In genomic region chr17:11661898-11662297, GRCm38 (mm10) we compare ENCODE assay signal across 22 mouse cellular contexts.
"Had no signal": no experiment of that assay in that cellular context is flagged by ENCODE, and none has a peak within 500 bp of the region (broad histone marks: within the 10 kb centered on the region; RNA-seq: fewer than 3 reads in every experiment).

No protein-coding gene starts in this region.

- H3K27ac ChIP-seq: gastrocnemius, adult 2 months; heart, embryonic 10.5 days; hindbrain, embryonic 10.5 days; hindbrain, embryonic 12.5 days; hindbrain, embryonic 14.5 days; intestine, embryonic 15.5 days; layer of hippocampus, adult 2 months; liver, embryonic 13.5 days; liver, embryonic 15.5 days had no signal

- H3K36me3 ChIP-seq: heart, embryonic 10.5 days; heart, embryonic 12.5 days; hindbrain, embryonic 10.5 days; hindbrain, embryonic 12.5 days; intestine, embryonic 15.5 days; liver, embryonic 13.5 days; liver, embryonic 15.5 days had no signal

- H3K4me2 ChIP-seq: heart, embryonic 12.5 days; hindbrain, embryonic 12.5 days; hindbrain, embryonic 14.5 days; intestine, embryonic 15.5 days; liver, embryonic 11.5 days; liver, embryonic 13.5 days; liver, embryonic 15.5 days had no signal

- H3K9me3 ChIP-seq: heart, embryonic 10.5 days; heart, embryonic 12.5 days; hindbrain, embryonic 10.5 days; hindbrain, embryonic 12.5 days; intestine, embryonic 15.5 days; liver, embryonic 13.5 days; liver, embryonic 15.5 days had no signal

- H3K9ac ChIP-seq: heart, embryonic 12.5 days; hindbrain, embryonic 12.5 days; hindbrain, embryonic 14.5 days; intestine, embryonic 15.5 days; liver, embryonic 13.5 days; liver, embryonic 15.5 days; liver, postnatal 0 days had no signal

- DNase-seq: gastrocnemius, adult 2 months; gastrocnemius, postnatal 10 days; gastrocnemius, postnatal 25 days; heart, adult 18-20 months; heart, postnatal 10 days; heart, postnatal 4 days; liver; liver, embryonic 13.5 days; liver, postnatal 0 days had no signal

- ATAC-seq: forebrain, embryonic 16.5 days; hindbrain, embryonic 16.5 days; inflammation-experienced regulatory T-cells, adult 6 months; intestine, embryonic 15.5 days; intestine, postnatal 0 days; liver, postnatal 0 days had no signal

- H3K27me3 ChIP-seq: hindbrain, embryonic 12.5 days; intestine, embryonic 15.5 days; liver, embryonic 13.5 days; liver, embryonic 15.5 days had no signal

- H3K4me1 ChIP-seq: heart, embryonic 10.5 days; heart, embryonic 12.5 days; hindbrain, embryonic 12.5 days; intestine, embryonic 15.5 days; liver, embryonic 13.5 days; liver, embryonic 15.5 days had no signal

- H3K4me3 ChIP-seq: gastrocnemius, adult 2 months; heart, embryonic 10.5 days; heart, embryonic 12.5 days; hindbrain, embryonic 10.5 days; hindbrain, embryonic 12.5 days; intestine, embryonic 15.5 days; layer of hippocampus, adult 2 months; liver, embryonic 13.5 days; liver, embryonic 15.5 days had no signal
